Mouse (Mus musculus) embryo, embryonic 10 days (tissue): Measurements from ENCODE around the gene Katnal1.

Source experiments
- DNase-seq: peaks from one replicate; pipeline ENCODE4 v3.0.0-alpha.2; 2015; ENCODE audit warnings: low spot score

Katnal1 gene

DNA sequence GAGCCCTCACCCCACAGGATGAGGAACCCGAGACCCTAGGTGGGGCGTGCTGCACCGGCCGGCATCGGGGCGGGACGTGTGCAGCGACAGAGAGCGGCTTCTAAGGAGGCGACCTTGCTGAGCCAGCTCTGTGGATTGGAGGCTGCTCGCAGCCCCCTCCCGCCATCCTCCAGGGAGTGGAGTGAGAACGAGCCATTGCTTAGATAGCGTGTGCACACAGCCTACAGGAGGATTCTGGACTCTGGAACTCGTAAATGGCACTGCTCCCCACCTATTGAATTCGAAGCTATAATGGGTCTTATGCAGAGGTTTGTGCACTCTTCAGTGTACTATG lies at the start of gene Katnal1:
TSS of gene Katnal1 (minus strand) at position 205 of the 334 bp plus-strand sequence.
- no peak for DNase-seq

- no peak for DNase-seq
These were observed 49.5 kb upstream of the Katnal1 start for GRCm38 (mm10) chr5:148978458-148979165.

- DNase-seq = peak; percentile 56
These were observed 48.8 kb upstream of the Katnal1 start for GRCm38 (mm10) chr5:148977698-148978457.

GRCm38 (mm10) chr5:148976876-148977275 lies 47.8 kb upstream of the Katnal1 start:
- no peak for DNase-seq

DNA sequence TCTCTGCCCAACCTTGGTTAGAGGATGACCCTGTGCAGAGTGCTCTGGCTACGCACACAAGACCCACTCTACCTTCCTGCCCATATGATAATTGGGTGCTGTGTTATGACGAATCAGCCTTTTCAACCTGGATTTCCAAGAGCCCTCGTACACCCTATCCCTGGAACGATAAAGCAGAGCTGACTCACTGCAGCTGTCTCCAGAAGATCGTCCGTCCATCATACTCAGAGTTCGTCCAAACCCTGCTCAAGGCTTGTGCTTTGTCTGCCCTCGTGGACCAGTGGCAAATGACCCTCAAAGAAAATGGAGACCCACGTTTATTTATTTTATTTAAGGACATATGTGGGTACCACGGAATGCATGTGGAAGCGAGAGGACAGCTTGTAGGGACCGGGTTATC lies 45.9 kb upstream of the Katnal1 start:
- DNase-seq = no peak

DNA sequence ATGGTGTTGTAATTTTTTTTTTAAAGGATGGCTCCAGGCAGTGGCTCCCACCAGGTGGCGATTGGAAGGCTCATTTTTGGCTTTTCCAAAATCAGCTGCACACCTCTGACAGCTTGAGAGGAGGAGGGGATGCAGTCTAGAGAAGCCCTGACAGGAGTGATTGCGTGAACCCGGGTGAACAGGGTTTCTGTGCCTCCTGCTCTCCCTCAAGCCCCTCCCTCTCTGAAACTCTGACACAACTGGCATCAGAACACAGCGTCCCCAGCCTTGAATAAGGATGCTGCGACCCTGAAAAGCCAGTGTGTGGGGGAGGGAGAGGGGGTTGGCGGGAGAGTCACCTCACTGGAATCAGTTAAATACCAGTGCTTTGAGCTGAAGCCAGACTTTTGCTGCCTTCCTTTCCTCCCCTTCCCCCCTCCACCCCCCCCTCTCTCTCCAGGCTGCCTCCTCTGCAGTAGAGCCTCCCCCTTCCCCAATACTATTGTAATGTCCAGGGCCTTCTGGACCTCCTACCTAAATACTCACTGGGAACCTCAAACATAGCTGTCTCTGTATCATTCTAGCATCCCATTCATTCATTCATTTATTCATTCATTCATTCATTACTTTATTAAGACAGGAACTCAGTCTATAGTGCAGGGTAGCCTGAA lies 44.0 kb upstream of the Katnal1 start:
- no peak for DNase-seq

GRCm38 (mm10) chr5:148972167-148972566 lies 43.0 kb upstream of the Katnal1 start:
- DNase-seq = no peak

- DNase-seq = peak; percentile 49
These were observed 40.5 kb upstream of the Katnal1 start for GRCm38 (mm10) chr5:148969648-148970047.

DNA sequence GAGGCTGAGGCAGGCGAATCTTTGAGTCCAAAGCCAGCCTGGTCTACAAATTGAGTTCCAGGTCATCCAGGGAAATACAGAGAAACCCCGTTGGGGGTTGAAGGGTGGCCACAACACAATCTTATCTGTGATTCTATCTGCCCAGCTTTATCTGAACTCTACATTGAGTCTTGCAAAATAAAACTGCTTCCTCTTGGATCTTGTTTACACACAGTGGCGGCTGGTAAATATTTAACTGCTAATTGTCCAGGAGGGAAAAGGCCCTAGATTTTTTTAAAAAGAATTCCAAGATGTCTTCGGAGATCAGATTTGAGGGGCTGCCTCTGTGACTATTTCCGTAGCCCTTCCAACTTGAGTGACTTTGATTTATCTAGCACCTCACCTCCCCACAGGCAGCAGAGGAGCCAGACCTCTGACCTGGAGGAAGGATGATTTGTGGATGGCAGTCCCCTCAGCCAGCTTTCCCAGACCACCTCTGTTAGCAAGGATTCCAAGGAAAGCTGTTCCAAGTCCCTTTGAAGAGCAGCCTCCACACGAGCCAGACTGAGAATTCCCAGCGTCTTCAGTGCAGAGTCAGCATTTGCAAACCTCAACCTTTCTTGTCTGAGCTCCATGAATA lies 39.9 kb upstream of the Katnal1 start:
- peak; percentile 58 for DNase-seq

DNA sequence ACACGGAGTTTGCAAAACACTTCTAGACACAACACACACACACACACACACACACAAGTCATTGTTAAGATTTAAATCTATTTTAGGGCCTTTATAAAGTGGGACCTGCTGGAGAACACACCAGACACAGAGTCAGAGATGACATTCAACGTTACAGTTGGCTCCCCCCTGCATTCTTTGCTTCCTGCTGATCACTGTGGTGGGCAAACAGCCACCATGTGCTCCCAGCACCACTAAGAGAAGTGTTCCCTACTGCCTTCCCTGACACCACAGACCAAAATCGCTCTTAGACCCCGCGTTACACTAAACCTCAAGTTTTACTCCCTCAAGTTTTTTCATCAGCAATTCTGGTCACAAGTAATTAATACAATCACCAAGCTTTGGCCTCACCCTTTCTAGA lies 39.1 kb upstream of the Katnal1 start:
- DNase-seq = no peak

DNA sequence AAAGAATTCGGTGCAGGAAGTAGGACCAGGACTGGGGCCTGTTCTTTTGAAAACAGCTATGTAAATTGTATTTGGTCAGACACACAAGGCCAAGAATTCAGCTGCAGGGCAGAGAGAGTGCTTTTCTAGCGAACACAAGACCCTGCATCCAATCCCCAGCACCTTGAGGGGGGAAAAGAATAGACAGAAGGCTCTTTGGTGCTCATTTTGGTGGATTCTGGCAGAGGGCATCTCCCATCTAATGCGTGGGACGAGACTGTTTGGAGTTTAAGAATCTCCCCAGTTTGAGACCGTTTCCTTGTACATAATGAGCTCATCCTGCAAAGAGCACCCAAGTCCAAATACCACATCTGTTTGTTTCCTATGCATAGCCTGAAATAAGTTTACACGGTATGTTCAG lies 37.3 kb upstream of the Katnal1 start:
- no peak for DNase-seq

GRCm38 (mm10) chr5:148965691-148966333 lies 36.7 kb upstream of the Katnal1 start:
- no peak for DNase-seq

DNA sequence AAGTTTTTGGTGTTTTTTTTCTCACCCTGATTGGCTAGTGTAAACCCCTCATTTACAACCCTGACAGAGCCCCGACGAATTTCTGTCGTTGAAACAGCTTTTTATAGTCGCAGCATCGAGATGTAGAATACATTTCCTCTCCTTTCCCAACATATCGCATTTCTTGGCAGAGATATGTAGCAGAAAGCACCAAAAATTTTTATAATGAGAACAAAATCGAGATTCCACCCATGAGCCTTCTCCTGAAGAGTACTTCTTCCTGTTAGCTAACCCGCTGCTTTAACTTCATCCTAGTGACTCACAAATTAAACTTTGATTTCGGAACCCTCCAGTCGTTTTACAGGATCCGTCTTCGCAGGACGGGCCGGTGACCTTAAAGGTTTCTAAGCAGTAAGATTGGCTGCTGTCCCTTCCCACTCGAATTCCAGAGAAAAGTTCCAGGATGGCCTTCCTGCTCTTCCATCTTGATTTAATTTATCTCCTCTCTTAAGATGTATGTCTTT lies 36.0 kb upstream of the Katnal1 start:
- DNase-seq = no peak

GRCm38 (mm10) chr5:148964251-148964650 lies 35.1 kb upstream of the Katnal1 start:
- no peak for DNase-seq

DNA sequence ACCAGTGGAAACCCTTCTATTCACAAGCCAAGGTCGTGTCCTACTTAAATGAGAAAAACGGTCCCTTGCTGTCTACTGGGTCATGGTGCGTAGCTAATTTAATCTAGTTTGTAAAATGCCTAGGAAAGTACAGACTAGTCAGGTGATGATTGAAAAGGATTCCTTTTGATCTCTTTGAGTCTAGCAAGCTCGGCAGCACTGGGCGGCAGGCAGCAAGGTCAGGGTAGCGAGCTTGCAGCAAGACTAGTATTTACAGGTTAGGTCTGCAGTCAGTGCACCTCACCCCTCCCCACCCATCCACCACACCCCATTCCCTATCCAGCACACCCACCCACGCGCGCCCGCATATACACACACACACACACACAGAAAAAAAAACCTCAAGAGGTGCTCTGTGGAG lies 31.1 kb upstream of the Katnal1 start:
- DNase-seq = no peak

- DNase-seq = peak; percentile 62
These were observed 30.2 kb upstream of the Katnal1 start for GRCm38 (mm10) chr5:148959068-148959990.

GRCm38 (mm10) chr5:148958355-148958754 lies 29.2 kb upstream of the Katnal1 start:
- no peak for DNase-seq

DNA sequence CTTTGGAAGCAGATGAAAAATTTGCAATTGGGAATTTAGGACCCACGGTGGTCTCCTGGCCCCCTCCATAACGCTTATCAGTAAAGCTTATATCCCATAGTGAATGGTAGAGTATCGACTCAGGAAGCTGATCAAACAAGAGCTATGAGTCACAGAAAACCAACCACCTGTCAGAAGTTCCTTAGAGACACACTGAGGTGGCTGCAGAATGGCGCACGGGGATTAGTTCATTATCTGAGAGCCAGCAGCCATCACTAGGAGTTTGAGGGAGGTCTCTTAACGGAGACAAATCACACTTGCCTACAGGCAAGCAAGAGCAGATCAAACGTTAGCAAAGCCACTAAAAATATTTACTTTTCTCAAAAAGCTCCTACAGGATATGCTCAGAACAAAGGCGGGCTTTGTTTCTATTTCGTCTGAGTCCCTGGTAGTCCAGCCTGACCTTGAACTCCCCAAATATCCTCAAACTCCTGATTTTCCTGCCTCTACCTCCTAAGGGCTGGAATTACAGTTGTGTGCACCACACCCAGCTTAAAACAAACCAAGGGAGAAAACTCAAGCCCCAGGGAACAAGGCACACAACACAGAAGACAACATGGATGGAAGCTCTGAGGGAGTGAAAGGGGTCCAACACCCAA lies 27.9 kb upstream of the Katnal1 start:
- no peak for DNase-seq

GRCm38 (mm10) chr5:148956091-148956490 lies 27.0 kb upstream of the Katnal1 start:
- no peak for DNase-seq

DNA sequence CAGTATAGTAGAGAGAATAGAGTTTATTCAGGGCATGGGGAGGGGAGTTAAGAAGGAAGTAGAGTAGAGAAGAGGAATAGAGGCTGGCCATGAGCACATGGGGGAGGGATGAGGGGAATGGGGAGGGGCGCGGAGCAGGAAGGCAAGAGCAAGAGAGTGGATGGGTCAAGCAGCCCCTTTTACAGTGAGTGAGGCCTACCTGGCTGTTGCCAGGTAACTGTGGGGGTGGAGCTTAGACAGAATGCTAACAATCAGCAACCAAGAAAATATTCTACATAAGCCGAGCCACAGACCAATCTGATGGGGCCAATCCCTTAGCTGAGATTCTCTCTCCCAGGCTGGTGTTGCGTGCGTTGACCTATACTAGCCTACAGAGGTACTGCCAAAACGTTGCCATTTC lies 26.5 kb upstream of the Katnal1 start:
- DNase-seq = no peak
